Mouse (Mus musculus) CH12.LX (cell line): ENCODE results near the gene Clpsl2.

Experiments
- JUND ChIP-seq: conservative IDR thresholded peaks from 2 replicates; pipeline ENCODE4 v1.6.1; 2011; ENCODE audit warnings: low read depth, low read length, improper control_type of control experiment
- RCOR1 ChIP-seq: conservative IDR thresholded peaks from 2 replicates; pipeline ENCODE4 v1.6.1; 2012; ENCODE audit warnings: low read depth, mild to moderate bottlenecking, inconsistent platforms, low read length, improper control_type of control experiment
- TCF12 ChIP-seq: IDR thresholded peaks from 2 replicates; pipeline ENCODE4 v1.6.1; 2014; ENCODE audit warnings: low read depth, mild to moderate bottlenecking, inconsistent platforms, low read length, improper control_type of control experiment

DNA sequence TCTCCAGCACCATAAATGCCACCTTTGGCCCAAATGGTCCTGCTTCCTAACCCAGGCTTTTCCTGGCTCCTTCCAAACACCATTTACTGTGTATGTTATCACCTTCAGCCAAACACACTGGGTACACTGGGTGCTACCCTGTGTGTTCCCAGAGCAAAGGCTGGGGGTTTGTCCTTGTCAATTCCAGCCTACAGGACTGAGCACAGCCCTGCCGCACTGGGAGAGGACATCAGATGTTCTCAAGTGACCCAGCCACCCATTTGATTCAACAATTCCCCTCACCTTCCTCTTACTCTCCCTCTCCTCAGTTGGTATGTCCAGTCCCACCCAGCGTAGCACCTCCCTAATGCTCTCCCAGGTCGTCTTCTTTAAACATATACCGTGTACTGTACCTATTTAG lies 28.6 kb upstream of the Clpsl2 start:
- TF ChIP-seq RCOR1 (no peak), JUND (no peak), TCF12 (no peak)
